Mouse (Mus musculus) kidney, postnatal 4 days (tissue): Measurements from ENCODE around the gene Gm9736.
"Not testable (repeated sequence)": the region's sequence is repeated elsewhere in the genome, so short reads cannot be mapped to it uniquely, and the experiment has no call there.

Experiments used
- DNase-seq, 2 experiments: peaks; one replicate each; pipeline ENCODE4 v3.0.0; 2021; ENCODE audit warnings: mixed read lengths in 2 of 2

Gene Gm9736

GRCm38 (mm10) chr10:77724855-77725254 lies 26.3 kb downstream of the Gm9736 start:
- DNase-seq, result no peak

GRCm38 (mm10) chr10:77720299-77720698 lies 30.9 kb downstream of the Gm9736 start, which contains the start of gene Krtap12-1:
Gene Krtap12-1 (plus strand): TSS chr10:77720599.
- not testable (repeated sequence) for DNase-seq

- DNase-seq, result no peak
Observed at GRCm38 (mm10) chr10:77715507-77715906, 35.6 kb downstream of the Gm9736 start, which contains the start of gene Gm10142. Gene Gm10142 (plus strand): TSS chr10:77715807.

DNA sequence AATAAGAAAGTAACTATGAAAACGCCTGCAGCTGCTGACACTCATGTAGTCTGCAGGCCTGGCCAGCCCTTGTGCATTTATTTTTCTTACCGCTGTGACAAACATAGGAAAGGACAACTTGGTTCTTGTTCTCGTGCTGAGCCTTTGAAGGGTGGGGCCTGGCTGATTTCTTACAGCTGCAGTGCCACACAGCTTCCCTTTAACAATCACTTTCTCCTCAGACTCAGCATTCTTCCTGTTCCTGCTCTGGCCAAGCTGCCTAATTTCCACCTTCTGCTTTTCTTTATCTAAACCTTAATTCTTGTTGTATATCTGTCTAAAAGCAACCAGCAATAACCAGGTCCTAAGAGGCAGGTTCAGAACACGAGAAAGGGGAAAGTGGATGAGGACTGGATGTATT lies 37.4 kb downstream of the Gm9736 start:
- DNase-seq, result no peak

- DNase-seq, result not testable (repeated sequence)
Observed at GRCm38 (mm10) chr10:77711157-77711556, 40.0 kb downstream of the Gm9736 start, which contains the start of gene Gm10024. Gene Gm10024 (plus strand): TSS chr10:77711457.

GRCm38 (mm10) chr10:77709831-77710230 lies 41.3 kb downstream of the Gm9736 start:
- no peak for DNase-seq

DNA sequence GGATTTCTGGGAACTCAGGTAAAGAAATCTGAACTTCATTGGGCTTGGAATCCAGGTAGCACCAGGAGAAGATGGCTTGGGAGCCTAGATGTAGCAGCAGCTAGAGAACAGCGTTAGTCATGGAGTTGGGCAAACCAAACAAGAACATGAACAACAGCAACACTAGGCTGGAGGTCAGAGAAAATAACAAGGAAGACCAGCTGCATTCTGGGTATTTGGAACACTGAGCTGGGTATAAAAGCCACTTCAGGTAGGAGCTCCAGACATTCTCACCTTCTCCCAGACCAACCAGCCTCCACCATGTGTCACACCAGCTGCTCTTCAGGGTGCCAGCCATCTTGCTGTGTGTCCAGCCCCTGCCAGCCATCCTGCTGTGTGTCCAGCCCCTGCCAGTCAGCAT lies 44.8 kb downstream of the Gm9736 start, which contains the start of gene Gm10272:
Gene Gm10272, plus strand, starts transcription at position 301 of the 400 bp plus-strand sequence.
- DNase-seq, result no peak
